Mouse (Mus musculus): Measurements from ENCODE around the gene Klk6. TPM values are rescaled to one million over a fixed set of nuclear protein-coding genes. Genes with fewer than 3 reads are reported as not detected.

The Klk6 gene
- polyA plus RNA-seq, 1 experiment from 2014 or later, result not detected

DNA sequence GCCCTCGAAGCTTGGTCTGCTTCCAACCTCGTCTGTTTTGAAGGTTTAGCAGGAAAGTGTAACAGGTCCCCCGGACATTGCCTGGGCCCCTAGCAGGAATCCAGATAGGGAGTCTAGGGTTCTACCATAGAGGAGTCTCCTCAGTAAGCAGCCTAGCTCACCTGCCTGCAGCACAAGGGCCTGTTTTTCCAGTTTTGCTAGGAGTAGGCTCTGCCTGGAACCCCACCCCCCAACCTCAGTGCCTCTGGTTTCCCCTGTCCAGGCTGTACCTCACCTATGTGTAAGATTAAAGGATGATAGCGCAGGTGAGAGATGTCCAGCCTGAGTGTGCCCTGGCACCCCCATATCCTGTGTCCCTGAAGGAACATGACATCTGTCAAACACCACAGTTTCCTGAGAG, 52.1 kb downstream of the Klk6 start:
- H3K9ac ChIP-seq (ENCODE audit: low read length), result no peak overlapping the region
- H3K4me2 ChIP-seq (ENCODE audit: low read depth, low read length), result no peak overlapping the region
- no peak overlapping the region for H3K4me3 ChIP-seq (ENCODE audit: low read length)
- ATAC-seq (replicated peaks; ENCODE audit: extremely low read depth, insufficient read depth, low FRiP score), result no peak
- no peaks in the 10 kb centered on the region for H3K4me1 ChIP-seq (ENCODE audit: control insufficient read depth, insufficient read depth, low read length)
- H3K9me3 ChIP-seq (replicated peaks; ENCODE audit: control insufficient read depth, low read length), result peaks cover 3% of the 10 kb centered on the region; the same call in 1 of the 2 replicates
- peaks cover 3% of the 10 kb centered on the region; the same call in 1 of the 2 replicates for H3K27me3 ChIP-seq (ENCODE audit: control insufficient read depth, insufficient read depth, low read length)
- H3K27ac ChIP-seq (ENCODE audit: low read length), result no peak overlapping the region
- no peaks in the 10 kb centered on the region for H3K36me3 ChIP-seq (ENCODE audit: control insufficient read depth, insufficient read depth)
- WGBS, result 73% methylated on average over 4 of the region's 4 CpGs

GRCm38 (mm10) chr7:43878281-43878680, 54.0 kb downstream of the Klk6 start:
- H3K27ac ChIP-seq (ENCODE audit: low read length), result no peak overlapping the region
- no peak overlapping the region for H3K4me3 ChIP-seq (ENCODE audit: low read length)
- no peak for ATAC-seq (replicated peaks; ENCODE audit: extremely low read depth, insufficient read depth, low FRiP score)
- no peaks in the 10 kb centered on the region for H3K36me3 ChIP-seq (ENCODE audit: control insufficient read depth, insufficient read depth)
- H3K27me3 ChIP-seq (ENCODE audit: control insufficient read depth, insufficient read depth, low read length), result peaks cover 9% of the 10 kb centered on the region; the same call in 1 of the 2 replicates
- H3K9ac ChIP-seq (ENCODE audit: low read length), result no peak overlapping the region
- WGBS, result 39% methylated on average over 1 of the region's 1 CpGs
- peaks cover 3% of the 10 kb centered on the region; the same call in 1 of the 2 replicates for H3K9me3 ChIP-seq (replicated peaks; ENCODE audit: control insufficient read depth, low read length)
- no peak overlapping the region for H3K4me2 ChIP-seq (ENCODE audit: low read depth, low read length)
- no peaks in the 10 kb centered on the region for H3K4me1 ChIP-seq (ENCODE audit: control insufficient read depth, insufficient read depth, low read length)

GRCm38 (mm10) chr7:43880912-43881311, 56.6 kb downstream of the Klk6 start, which contains the start of gene Klk4:
TSS of gene Klk4 (plus strand) at chr7:43881160.
- H3K4me1 ChIP-seq (ENCODE audit: control insufficient read depth, insufficient read depth, low read length), result no peaks in the 10 kb centered on the region
- ATAC-seq (replicated peaks; ENCODE audit: extremely low read depth, insufficient read depth, low FRiP score), result no peak
- H3K4me3 ChIP-seq (ENCODE audit: low read length), result no peak within 1 kb of the TSS
- H3K9me3 ChIP-seq (replicated peaks; ENCODE audit: control insufficient read depth, low read length), result peaks cover 3% of the 10 kb centered on the region; the same call in 1 of the 2 replicates
- 9% methylated on average over 3 of the region's 3 CpGs for WGBS
- H3K27me3 ChIP-seq (ENCODE audit: control insufficient read depth, insufficient read depth, low read length), result peaks cover 11% of the 10 kb centered on the region
- no peak within 1 kb of the TSS for H3K4me2 ChIP-seq (ENCODE audit: low read depth, low read length)
- H3K27ac ChIP-seq (ENCODE audit: low read length), result no peak within 1 kb of the TSS
- no peak within 1 kb of the TSS for H3K9ac ChIP-seq (ENCODE audit: low read length)
- no peaks in the 10 kb centered on the region for H3K36me3 ChIP-seq (ENCODE audit: control insufficient read depth, insufficient read depth)

Other genes with a start within 250 kb of the Klk6 start
- 7.4 TPM in 2 replicates for gene Zfp719, start 244.9 kb upstream of the Klk6 start, polyA plus RNA-seq (2015; fragmentation: Nextera tagmentation; extraction: Ambion mirVana)
- not detected in 2 replicates for gene Zfp819, start 217.3 kb upstream of the Klk6 start, polyA plus RNA-seq (2015; fragmentation: Nextera tagmentation; extraction: Ambion mirVana)
- gene Ceacam18, start 189.8 kb upstream of the Klk6 start, polyA plus RNA-seq (2015; fragmentation: Nextera tagmentation; extraction: Ambion mirVana), result 0.09 TPM in 1 of 2 replicates, not detected in the other
- 0.62 and 0.71 TPM in 2 replicates for gene Siglece, start 164.3 kb upstream of the Klk6 start, polyA plus RNA-seq (2015; fragmentation: Nextera tagmentation; extraction: Ambion mirVana)
- 7.2 and 7.6 TPM in 2 replicates for gene Ctu1, start 152.5 kb upstream of the Klk6 start, polyA plus RNA-seq (2015; fragmentation: Nextera tagmentation; extraction: Ambion mirVana)
- not detected in 2 replicates for gene Klk14, start 134.1 kb upstream of the Klk6 start, polyA plus RNA-seq (2015; fragmentation: Nextera tagmentation; extraction: Ambion mirVana)
- 0.17 and 0.45 TPM in 2 replicates for gene Klk13, start 111.9 kb upstream of the Klk6 start, polyA plus RNA-seq (2015; fragmentation: Nextera tagmentation; extraction: Ambion mirVana)
- gene Klk12, start 55.6 kb upstream of the Klk6 start, polyA plus RNA-seq (2015; fragmentation: Nextera tagmentation; extraction: Ambion mirVana), result not detected in 2 replicates
- gene Klk11, start 49.9 kb upstream of the Klk6 start, polyA plus RNA-seq (2015; fragmentation: Nextera tagmentation; extraction: Ambion mirVana), result 0.19 and 0.25 TPM in 2 replicates
- gene Klk10, start 43.5 kb upstream of the Klk6 start, polyA plus RNA-seq (2015; fragmentation: Nextera tagmentation; extraction: Ambion mirVana), result 1.6 and 1.7 TPM in 2 replicates
- gene Klk9, start 32.6 kb upstream of the Klk6 start, polyA plus RNA-seq (2015; fragmentation: Nextera tagmentation; extraction: Ambion mirVana), result 0.09 and 0.10 TPM in 2 replicates
- 22.1 and 23.0 TPM in 2 replicates for gene Klk8, start 26.9 kb upstream of the Klk6 start, polyA plus RNA-seq (2015; fragmentation: Nextera tagmentation; extraction: Ambion mirVana)
- 0.12 TPM in 1 of 2 replicates, not detected in the other for gene Klk7, start 13.2 kb upstream of the Klk6 start, polyA plus RNA-seq (2015; fragmentation: Nextera tagmentation; extraction: Ambion mirVana)
- gene Klk5, start 17.5 kb downstream of the Klk6 start, polyA plus RNA-seq (2015; fragmentation: Nextera tagmentation; extraction: Ambion mirVana), result not detected in 2 replicates
- 0.11 and 0.15 TPM in 2 replicates for gene Klk4, start 56.7 kb downstream of the Klk6 start, polyA plus RNA-seq (2015; fragmentation: Nextera tagmentation; extraction: Ambion mirVana)
- gene Klk15, start 109.2 kb downstream of the Klk6 start, polyA plus RNA-seq (2015; fragmentation: Nextera tagmentation; extraction: Ambion mirVana), result not detected in 2 replicates
- not detected in 2 replicates for gene Klk1b8, start 126.2 kb downstream of the Klk6 start, polyA plus RNA-seq (2015; fragmentation: Nextera tagmentation; extraction: Ambion mirVana)
- gene Klk1b1, start 142.3 kb downstream of the Klk6 start, polyA plus RNA-seq (2015; fragmentation: Nextera tagmentation; extraction: Ambion mirVana), result 0.28 TPM in 1 of 2 replicates, not detected in the other
- gene Klk1b9, start 151.6 kb downstream of the Klk6 start, polyA plus RNA-seq (2015; fragmentation: Nextera tagmentation; extraction: Ambion mirVana), result not detected in 2 replicates
- 0.17 TPM in 1 of 2 replicates, not detected in the other for gene Klk1b11, start 171.4 kb downstream of the Klk6 start, polyA plus RNA-seq (2015; fragmentation: Nextera tagmentation; extraction: Ambion mirVana)
- 0.13 TPM in 1 of 2 replicates, not detected in the other for gene Klk1b26, start 187.7 kb downstream of the Klk6 start, polyA plus RNA-seq (2015; fragmentation: Nextera tagmentation; extraction: Ambion mirVana)
- not detected in 2 replicates for gene Klk1b27, start 227.8 kb downstream of the Klk6 start, polyA plus RNA-seq (2015; fragmentation: Nextera tagmentation; extraction: Ambion mirVana)